Mouse (Mus musculus) ovary, postnatal 36 days (tissue): ENCODE data around the gene Tas2r109.
"Not testable (repeated sequence)": the region's sequence is repeated elsewhere in the genome, so short reads cannot be mapped to it uniquely, and the experiment has no call there.

Source experiments
- DNase-seq: peaks from one replicate; pipeline ENCODE4 v3.0.0; 2022; ENCODE audit warnings: low spot score, mixed read lengths

Gene Tas2r109

GRCm38 (mm10) chr6:132980865-132981264 lies at the start of gene Tas2r109:
TSS of gene Tas2r109 (minus strand) at chr6:132980965.
- no peak for DNase-seq

GRCm38 (mm10) chr6:132957819-132958218 lies 22.9 kb downstream of the Tas2r109 start, which contains the start of gene Tas2r131:
TSS of gene Tas2r131 (minus strand) at chr6:132957919.
- DNase-seq: no peak

GRCm38 (mm10) chr6:132950802-132951201 lies 30.0 kb downstream of the Tas2r109 start, which contains the start of gene Tas2r129:
TSS of gene Tas2r129 (plus strand) at chr6:132951102.
- DNase-seq: no peak

GRCm38 (mm10) chr6:132941376-132941775 lies 39.4 kb downstream of the Tas2r109 start:
- DNase-seq: not testable (repeated sequence)
